Mouse (Mus musculus): ENCODE results near the gene Acvr2a. TPM values are rescaled to one million over a fixed set of nuclear protein-coding genes. Genes with fewer than 3 reads are reported as not detected.

Acvr2a gene
- 0.01 TPM in 1 of 2 replicates, not detected in the other for polyA plus RNA-seq (2012)

DNA sequence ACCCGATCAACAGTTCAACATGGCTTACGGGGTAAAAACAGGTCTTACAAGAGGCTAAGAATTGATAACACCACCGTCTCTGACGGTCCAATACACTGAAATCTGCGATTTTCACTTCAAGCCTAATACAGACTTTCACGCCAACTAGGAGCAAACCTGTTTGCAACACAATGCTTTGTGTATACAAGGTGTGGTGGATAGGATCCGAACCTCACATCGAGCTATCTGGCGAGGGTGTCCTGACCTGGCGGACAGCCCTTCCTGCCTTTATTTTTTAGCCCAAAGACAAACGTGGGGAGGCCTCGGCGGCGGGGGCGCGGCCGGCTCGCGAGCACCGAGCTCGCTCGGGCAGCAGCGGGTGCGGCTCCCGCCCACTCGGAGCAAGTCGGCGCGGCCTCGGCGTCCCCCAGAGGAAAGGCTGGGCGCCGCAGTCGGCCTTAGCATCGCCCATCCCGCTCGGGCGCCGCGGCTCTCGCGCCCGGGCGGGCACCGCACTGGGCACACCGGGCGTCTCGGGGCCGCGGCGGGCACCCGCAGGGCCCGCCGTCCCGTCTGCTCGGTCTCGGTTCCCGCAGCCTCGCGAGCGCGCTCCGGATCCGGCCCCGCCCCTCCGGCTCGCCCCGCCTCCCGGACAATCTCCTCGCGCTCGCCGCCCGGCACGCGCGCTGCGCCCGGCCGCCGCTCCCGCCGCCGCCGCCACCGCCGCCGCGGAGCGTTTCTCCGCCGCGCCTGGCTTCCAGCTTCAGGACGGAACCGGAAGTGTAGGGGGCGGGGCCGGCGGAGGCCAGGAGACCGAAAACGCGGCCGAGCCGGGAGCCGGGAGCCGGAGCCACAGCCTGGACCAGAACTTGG, at the start of gene Acvr2a:
Gene Acvr2a, plus strand, starts transcription at position 739 of the 852 bp plus-strand sequence.
- Histone ChIP-seq H3K9me3 (ENCODE audit: control insufficient read depth, low read length) (no peaks in the 10 kb centered on the region), H3K36me3 (ENCODE audit: control insufficient read depth) (no peaks in the 10 kb centered on the region), H3K4me1 (ENCODE audit: control insufficient read depth) (peaks cover 20% of the 10 kb centered on the region), H3K4me3 (replicated peaks) (peak within 1 kb of the TSS; percentile 71), H3K27me3 (ENCODE audit: control insufficient read depth) (peaks cover 58% of the 10 kb centered on the region)
- no peak for TF ChIP-seq TAL1 (IDR thresholded peaks at IDR 0.05; ENCODE audit: low read length)
- TF ChIP-seq GATA1 (IDR thresholded peaks at IDR 0.05; ENCODE audit: low read length) = no peak

GRCm38 (mm10) chr2:48766513-48766912, 47.4 kb upstream of the Acvr2a start:
- Histone ChIP-seq H3K36me3 (ENCODE audit: control insufficient read depth) (no peaks in the 10 kb centered on the region), H3K27me3 (ENCODE audit: control insufficient read depth) (no peaks in the 10 kb centered on the region), H3K9me3 (ENCODE audit: control insufficient read depth, low read length) (no peaks in the 10 kb centered on the region), H3K4me1 (ENCODE audit: control insufficient read depth) (no peaks in the 10 kb centered on the region), H3K4me3 (replicated peaks) (no peak overlapping the region)
- no peak for TF ChIP-seq GATA1 (IDR thresholded peaks at IDR 0.05; ENCODE audit: low read length)

- TF ChIP-seq GATA1 (IDR thresholded peaks at IDR 0.05; ENCODE audit: low read length) = no peak
- no peak for TF ChIP-seq TAL1 (IDR thresholded peaks at IDR 0.05; ENCODE audit: low read length)
- Histone ChIP-seq H3K27me3 (ENCODE audit: control insufficient read depth) (no peaks in the 10 kb centered on the region), H3K4me1 (ENCODE audit: control insufficient read depth) (no peaks in the 10 kb centered on the region), H3K4me3 (replicated peaks) (no peak overlapping the region), H3K9me3 (ENCODE audit: control insufficient read depth, low read length) (no peaks in the 10 kb centered on the region), H3K36me3 (ENCODE audit: control insufficient read depth) (no peaks in the 10 kb centered on the region)
Observed at GRCm38 (mm10) chr2:48767778-48768177, 46.1 kb upstream of the Acvr2a start.

- no peaks in the 10 kb centered on the region for H3K4me1 ChIP-seq (ENCODE audit: control insufficient read depth)
- no peak for TF ChIP-seq TAL1 (IDR thresholded peaks at IDR 0.05; ENCODE audit: low read length)
- no peak for TF ChIP-seq GATA1 (IDR thresholded peaks at IDR 0.05; ENCODE audit: low read length)
- H3K9me3 ChIP-seq (ENCODE audit: control insufficient read depth, low read length) = no peaks in the 10 kb centered on the region
- no peaks in the 10 kb centered on the region for H3K36me3 ChIP-seq (ENCODE audit: control insufficient read depth)
- H3K27me3 ChIP-seq (ENCODE audit: control insufficient read depth) = no peaks in the 10 kb centered on the region
- no peak overlapping the region for H3K4me3 ChIP-seq (replicated peaks)
Observed at GRCm38 (mm10) chr2:48768219-48768618, 45.7 kb upstream of the Acvr2a start.

DNA sequence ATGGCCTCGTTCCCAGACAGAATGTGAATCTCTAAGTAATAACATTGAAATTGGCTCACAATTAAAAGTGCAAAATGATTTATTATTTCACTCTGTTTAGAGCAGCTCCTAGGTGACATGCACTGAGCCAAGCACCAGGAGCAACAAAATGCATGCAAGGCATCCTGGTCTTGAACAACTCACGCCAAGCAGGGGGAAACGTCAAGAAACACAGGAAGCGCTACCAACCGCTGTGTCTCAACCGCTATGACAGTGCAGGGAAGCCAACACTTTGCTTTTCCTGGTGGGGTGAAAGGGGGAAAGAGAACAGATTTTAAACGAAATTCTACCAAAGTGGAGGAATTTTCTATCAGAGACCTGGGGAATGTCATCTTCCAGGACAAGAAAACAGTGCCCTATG, 43.8 kb upstream of the Acvr2a start:
- Histone ChIP-seq H3K4me3 (replicated peaks) (no peak overlapping the region), H3K9me3 (ENCODE audit: control insufficient read depth, low read length) (no peaks in the 10 kb centered on the region), H3K36me3 (ENCODE audit: control insufficient read depth) (no peaks in the 10 kb centered on the region), H3K4me1 (ENCODE audit: control insufficient read depth) (no peaks in the 10 kb centered on the region), H3K27me3 (ENCODE audit: control insufficient read depth) (no peaks in the 10 kb centered on the region)
- TF ChIP-seq TAL1 (IDR thresholded peaks at IDR 0.05; ENCODE audit: low read length) = no peak
- TF ChIP-seq GATA1 (IDR thresholded peaks at IDR 0.05; ENCODE audit: low read length) = no peak

DNA sequence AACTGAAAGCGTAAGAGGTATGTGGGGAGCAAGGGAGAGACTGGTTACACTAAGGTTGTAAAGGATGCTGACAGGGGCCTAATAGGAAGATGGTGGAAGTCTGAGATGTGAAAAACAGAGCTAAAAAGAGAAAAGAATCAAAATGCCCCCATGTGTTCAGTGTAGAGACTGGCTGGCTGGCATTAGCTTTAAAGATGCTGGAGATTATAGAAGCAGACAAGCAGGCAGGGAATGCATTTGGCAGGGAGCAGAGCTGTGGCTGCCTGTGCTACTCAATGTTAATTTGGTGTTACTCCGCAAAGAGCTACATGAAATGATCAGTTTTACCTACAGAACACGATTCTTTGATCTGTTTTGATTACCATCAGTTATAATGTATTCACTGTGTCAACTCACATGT, 43.3 kb upstream of the Acvr2a start:
- H3K9me3 ChIP-seq (ENCODE audit: control insufficient read depth, low read length) = no peaks in the 10 kb centered on the region
- no peak for TF ChIP-seq GATA1 (IDR thresholded peaks at IDR 0.05; ENCODE audit: low read length)
- TF ChIP-seq TAL1 (IDR thresholded peaks at IDR 0.05; ENCODE audit: low read length) = no peak
- no peaks in the 10 kb centered on the region for H3K4me1 ChIP-seq (ENCODE audit: control insufficient read depth)
- no peaks in the 10 kb centered on the region for H3K36me3 ChIP-seq (ENCODE audit: control insufficient read depth)
- no peak overlapping the region for H3K4me3 ChIP-seq (replicated peaks)
- H3K27me3 ChIP-seq (ENCODE audit: control insufficient read depth) = no peaks in the 10 kb centered on the region

DNA sequence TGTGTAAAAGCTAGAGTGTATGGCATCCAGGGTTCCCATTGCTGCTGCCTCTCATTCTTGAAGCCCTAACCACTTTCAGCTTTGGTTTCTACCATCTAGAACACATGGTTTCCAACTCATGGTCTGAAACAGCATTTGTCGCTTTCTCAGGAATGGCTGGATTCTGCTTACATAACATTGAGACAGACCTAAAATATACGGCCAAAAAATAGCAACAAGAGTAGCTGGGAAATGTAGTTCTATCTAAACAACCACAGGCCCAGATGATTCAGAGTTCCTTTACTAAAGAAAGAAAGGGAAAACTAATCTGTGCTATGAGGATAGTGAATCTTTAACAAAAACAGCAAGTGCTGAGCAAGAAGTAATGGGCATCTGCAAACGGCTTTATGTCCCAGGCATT, 38.6 kb upstream of the Acvr2a start:
- Histone ChIP-seq H3K4me1 (ENCODE audit: control insufficient read depth) (no peaks in the 10 kb centered on the region), H3K4me3 (replicated peaks) (no peak overlapping the region), H3K36me3 (ENCODE audit: control insufficient read depth) (no peaks in the 10 kb centered on the region), H3K9me3 (ENCODE audit: control insufficient read depth, low read length) (no peaks in the 10 kb centered on the region), H3K27me3 (ENCODE audit: control insufficient read depth) (no peaks in the 10 kb centered on the region)
- TF ChIP-seq TAL1 (IDR thresholded peaks at IDR 0.05; ENCODE audit: low read length) = no peak
- TF ChIP-seq GATA1 (IDR thresholded peaks at IDR 0.05; ENCODE audit: low read length) = no peak

DNA sequence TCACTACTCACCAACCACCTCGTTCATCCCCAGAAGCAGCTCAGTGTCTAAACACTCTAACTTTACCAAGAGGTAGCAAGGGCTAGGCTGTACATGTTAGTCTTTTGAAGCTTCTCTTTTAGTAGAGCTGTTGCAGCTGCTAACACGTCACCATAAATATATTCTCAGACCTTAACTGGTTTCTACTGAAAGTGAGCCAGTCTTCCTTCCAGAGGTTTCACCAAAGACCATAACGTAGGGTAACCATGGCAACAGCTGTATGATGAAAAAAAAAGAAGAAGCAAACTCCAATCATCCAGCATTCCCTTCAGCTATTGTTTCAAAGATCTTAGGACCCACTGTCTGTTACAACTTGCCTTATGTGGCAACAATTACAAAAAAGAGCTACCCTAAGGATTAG, 25.0 kb upstream of the Acvr2a start:
- Histone ChIP-seq H3K36me3 (ENCODE audit: control insufficient read depth) (no peaks in the 10 kb centered on the region), H3K4me1 (ENCODE audit: control insufficient read depth) (no peaks in the 10 kb centered on the region), H3K9me3 (ENCODE audit: control insufficient read depth, low read length) (no peaks in the 10 kb centered on the region), H3K27me3 (ENCODE audit: control insufficient read depth) (no peaks in the 10 kb centered on the region), H3K4me3 (replicated peaks) (no peak overlapping the region)
- no peak for TF ChIP-seq GATA1 (IDR thresholded peaks at IDR 0.05; ENCODE audit: low read length)
- no peak for TF ChIP-seq TAL1 (IDR thresholded peaks at IDR 0.05; ENCODE audit: low read length)

DNA sequence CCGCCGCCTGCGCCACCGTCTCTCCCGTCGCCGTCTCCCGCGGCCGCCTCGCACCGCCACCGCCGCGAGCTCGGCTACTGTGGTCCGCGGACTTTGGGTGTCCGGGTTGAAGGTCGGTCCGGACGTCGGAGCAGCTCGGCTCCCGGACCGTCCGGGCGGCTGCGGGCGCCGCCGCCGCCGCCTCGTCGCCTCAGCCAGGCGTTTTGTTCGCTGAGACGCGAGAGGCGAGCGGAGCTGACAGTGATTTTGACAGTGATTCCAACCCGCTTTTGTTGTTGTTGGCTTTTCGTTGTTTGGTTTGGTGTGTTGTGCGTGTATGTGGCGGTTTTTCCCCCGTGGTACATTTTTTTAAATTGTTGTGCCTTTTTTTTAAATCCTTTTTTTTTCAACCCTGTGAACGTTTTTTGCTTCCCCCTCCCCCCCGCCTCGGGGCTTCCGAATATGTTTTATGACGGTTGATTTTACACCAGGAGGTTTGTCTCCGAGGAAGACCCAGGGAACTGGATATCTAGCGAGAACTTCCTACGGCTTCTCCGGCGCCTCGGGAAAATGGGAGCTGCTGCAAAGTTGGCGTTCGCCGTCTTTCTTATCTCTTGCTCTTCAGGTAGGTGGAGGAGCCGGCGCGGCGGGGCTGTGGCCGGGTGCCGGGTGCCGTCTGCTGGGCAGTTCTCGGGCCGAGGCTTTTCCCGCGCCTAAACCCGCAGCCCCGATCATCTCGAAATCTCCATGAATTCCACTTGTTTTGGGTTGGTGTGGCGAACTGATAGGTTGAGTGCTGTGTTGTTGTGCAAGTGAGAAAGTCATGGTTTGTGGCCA, 522 bp downstream of the Acvr2a start:
- peaks cover 20% of the 10 kb centered on the region for H3K4me1 ChIP-seq (ENCODE audit: control insufficient read depth)
- TF ChIP-seq GATA1 (IDR thresholded peaks at IDR 0.05; ENCODE audit: low read length) (no peak), TAL1 (IDR thresholded peaks at IDR 0.05; ENCODE audit: low read length) (no peak)
- no peaks in the 10 kb centered on the region for H3K9me3 ChIP-seq (ENCODE audit: control insufficient read depth, low read length)
- H3K36me3 ChIP-seq (ENCODE audit: control insufficient read depth) = no peaks in the 10 kb centered on the region
- peak overlapping the region; percentile 71 for H3K4me3 ChIP-seq (replicated peaks)
- H3K27me3 ChIP-seq (ENCODE audit: control insufficient read depth) = peaks cover 58% of the 10 kb centered on the region

Measured in erythroblast, embryonic 14.5 days (primary cell).